Mouse (Mus musculus) CD4-positive, CD25-positive, alpha-beta regulatory T cell, adult 4 months (primary cell): ENCODE results near the gene Slain2. TPM values are rescaled to one million over a fixed set of nuclear protein-coding genes. Genes with fewer than 3 reads are reported as not detected.

Experiments used
- ATAC-seq: one replicate; pipeline ENCODE4 v1.8.0; 2017
- polyA plus RNA-seq, 2 experiments: library from polyadenylated mRNA; unstranded; fragments of 100-300 nt; shearing (Covaris generic); gene quantifications; one replicate each; pipeline ENCODE4 v1.2.1; 2017

Gene Slain2
- polyA plus RNA-seq: 10 to 100 TPM in 1 of 2 experiments, 1 to 10 TPM in 1; 9.8 to 10.8 TPM

DNA sequence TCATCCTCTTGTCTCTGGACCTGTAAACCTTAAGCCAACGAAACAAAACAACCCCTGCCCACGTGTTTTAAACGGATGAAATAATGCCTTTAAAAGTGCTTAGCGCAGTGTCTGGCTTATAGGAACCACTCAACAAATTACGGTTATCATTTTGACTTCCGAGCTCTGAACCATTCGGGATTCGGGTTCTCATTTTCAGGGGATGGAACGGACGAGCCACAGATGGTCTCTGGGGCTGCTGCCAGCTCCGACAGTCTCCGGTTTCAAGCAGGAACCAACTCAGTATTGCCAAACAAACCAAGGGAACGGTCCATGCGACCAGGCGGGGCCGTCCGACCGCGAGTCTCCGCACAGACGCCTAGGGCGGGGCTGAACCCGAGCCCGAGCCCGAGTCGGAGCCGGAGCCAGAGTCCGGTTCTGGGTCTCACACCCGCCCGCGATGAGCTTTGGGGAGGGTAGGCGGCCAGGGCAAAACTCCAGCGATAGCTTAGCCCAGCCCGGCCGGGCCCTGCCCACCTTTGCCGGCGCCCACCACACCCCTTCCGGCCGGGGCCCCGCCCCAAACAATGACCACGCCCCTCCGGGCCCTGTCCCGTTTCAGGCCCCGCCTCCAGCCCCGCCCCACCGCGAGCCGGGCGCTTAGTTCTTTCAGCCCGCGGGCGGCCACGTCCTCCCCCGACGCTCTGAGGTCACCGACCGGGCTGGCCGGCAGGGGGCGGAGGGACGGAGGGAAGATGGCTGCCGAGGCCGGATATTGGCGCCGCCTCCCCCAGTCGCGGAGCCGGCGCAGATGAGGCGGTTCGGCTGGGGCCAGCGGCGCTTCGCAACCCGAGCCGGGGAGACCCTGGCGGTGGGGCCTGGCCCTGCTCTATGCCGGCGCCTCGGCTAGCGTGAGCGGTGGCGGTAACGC lies at the start of gene Slain2:
TSS of gene Slain2 (plus strand) at position 657 of the 910 bp plus-strand sequence.
- peak; percentile 83 for ATAC-seq

DNA sequence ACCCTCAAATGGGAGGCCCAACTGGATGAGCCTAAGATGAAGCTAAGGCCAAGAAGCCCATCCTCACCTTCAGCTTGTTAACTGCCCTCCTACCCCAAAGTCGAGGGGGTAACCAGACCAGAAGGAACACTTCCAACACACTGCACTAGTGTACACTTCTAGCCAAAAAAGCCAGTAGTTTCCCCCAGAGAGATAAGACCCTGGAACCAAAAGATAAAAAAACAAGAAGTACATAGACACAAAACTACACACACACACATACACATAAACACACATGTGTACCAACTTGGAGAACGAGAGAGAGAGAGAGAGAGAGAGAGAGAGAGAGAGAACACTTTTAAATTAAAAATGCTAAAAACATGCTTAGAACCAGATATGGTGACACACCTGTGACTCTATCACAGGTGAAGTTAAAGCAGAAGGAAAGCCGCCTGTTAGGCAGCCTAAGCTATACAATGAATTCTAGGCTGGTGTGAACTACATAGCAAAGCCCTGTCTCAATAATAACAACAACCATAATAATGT lies 49.4 kb upstream of the Slain2 start:
- no peak for ATAC-seq

DNA sequence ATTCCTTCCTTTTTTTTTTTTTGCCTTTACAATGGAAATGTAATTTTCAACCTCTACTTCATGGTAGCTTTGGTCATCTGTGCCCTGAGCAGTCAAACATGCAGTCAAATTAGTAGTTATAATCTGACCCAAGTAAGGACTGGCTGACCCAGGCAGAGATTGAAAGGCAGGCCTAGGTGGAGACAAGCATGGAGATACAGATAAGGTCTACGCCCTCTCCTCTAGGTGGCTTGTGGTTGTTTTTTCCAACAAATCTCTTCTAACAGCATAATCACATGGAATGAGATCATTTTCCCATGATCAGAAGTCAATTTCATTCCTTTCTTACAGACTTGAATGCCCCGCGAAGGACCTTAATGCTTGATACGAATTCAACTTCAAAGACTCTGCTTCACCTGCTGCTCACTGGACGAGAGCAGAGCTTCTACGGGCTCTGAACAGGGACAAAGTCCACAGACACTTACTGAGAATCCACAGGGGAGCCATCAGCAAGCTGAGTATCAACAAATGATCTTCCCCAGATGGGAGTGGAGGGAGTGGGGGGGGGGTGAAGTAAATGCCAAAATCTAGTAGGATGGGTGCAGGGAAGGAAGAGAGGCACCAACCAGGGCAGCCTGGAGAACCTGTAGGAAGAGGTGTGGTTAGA lies 47.7 kb upstream of the Slain2 start:
- no peak for ATAC-seq

DNA sequence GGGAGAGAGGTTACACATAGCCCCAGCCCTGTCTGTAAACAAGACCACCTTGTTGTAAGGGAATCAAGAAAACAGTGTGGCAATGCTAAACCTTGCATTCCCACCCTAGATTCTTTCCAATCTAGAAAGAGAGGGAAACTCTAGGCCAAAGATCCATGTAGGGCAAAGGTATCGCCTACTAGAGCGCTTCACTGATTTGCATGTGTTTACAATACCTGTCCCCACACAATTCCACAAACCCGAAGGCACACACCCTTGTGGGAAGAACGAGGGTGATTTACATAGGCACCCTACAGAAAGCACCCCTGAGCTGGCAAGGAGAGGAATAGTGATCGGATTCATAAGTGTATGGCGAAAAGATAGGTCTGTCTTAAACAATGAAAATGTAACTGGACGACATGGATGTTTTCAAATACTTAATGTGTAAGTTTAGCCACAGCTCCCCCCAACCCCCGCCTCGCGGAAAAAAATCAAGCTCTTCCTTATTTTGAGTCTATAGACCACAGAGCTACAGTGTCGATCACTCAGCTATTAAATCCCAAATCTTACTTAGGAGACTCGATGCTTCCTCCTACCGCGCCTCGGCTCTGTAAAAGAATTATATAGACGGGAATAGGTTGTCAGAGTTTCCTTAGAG lies 47.0 kb upstream of the Slain2 start:
- ATAC-seq: no peak

DNA sequence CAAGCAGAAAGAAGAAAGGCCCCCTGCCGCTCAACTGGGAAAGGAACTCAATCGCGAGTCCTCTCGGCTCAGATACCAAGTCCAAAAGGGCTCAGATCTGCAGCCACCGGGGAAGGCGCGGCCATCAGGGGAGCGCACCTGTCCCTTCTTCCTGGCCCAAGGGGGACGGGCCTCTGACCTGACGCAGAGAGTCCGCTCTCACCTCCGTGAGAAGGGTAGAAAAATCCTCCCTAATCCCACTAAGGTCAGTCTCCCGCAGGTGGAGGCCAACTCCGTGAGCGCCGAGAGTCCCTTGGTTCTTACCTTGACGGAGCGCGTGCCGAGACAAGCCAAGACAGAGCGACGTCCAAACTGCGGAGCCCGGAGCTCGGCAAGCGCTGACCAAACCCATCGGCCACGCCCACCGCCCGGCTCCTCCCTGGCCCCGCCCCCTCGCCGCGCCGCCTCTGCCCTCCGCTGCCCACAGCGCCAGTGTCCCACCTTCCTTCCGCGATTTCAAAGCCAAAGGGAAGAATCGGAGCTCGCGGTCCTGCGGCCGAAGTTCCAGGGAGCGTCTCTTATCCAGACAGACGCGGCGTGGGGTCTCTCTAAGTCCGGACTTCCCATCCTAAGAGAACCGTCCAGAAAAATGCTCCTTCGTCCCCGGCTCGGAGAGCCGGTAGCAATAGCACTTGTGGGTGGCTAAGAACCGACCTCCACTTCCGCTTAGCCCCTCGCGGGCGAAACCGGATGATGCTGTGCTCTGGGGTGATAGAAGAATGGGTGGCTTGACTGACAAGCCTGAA lies 45.8 kb upstream of the Slain2 start, which contains the start of gene Tec:
TSS of gene Tec (minus strand) at position 393 of the 785 bp plus-strand sequence.
- peak; percentile 80 for ATAC-seq

DNA sequence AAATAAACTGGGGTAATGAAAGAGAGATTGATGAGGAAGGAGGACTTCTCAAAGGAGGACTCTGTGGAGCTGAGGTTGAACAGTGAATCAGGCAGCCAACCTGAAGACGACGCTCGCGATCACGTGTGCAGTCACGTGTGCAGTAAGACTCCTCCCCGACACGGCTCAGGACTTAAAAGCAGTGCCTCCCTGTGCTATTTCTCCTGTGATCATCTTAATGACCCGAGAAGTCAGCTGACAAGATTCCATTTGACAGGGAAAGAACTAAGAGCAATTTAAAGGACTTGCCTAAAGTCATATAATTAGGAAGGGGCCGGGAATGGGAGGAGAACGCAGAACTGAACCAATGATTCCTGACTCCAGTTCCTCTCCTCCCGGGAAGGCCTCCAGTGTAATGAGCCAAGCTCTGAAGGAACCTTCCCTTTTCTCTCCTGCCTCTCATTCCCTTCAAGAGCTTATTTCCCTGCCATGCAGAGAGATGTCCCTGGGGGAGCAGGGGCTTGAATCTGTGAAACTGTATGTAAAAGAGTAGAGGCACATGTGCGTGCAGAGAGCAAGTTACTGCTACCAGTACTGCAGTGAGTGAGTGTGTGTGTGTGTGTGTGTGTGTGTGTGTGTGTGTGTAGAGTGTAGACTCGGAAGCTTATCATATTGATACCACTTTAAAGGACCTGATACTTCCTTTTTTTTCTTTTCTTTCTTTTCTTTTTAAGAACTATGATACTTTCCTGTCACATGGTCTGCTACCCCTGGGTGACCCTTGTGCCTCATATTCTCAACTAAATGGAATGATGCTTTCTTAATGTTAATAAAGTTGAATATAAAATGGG lies 44.1 kb upstream of the Slain2 start:
- no peak for ATAC-seq

DNA sequence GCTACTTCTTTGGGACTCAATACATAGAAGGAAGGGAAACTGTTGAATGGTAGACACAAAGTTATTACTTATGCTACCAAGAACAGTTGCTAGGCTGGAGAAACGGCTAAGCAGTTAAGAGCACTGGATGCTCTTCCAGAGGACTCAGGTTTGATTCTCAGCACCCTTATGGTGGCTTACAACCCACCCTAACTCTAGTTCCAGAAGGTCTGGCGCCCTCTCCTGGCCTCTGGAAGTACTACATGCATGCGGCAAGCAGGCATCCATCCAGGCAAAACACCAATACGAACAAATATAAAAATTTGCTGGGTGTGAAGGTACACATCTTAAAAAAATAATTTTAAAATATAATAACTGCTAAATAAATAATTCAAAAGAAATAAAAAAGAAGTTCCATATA lies 43.0 kb upstream of the Slain2 start:
- ATAC-seq: no peak

DNA sequence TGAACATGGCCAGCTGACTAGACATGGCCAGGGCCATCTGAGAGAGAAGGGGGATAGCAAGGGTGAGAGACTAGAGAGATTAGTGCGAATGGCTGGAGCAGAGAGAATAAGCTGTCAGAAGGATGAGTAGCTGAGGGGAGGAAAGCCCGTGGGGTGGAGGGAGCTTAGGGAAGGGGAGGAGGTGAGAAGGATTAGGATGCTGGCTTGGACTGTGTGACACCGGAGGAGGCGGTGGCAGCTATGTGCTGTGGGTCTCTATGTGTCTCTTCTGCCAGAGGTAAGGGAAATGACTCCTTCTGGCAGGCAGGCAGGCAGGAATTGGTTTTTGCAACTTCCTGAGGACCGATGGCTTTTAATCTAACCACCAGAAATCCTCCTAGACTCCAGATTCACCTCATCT lies 34.4 kb upstream of the Slain2 start:
- ATAC-seq: no peak

DNA sequence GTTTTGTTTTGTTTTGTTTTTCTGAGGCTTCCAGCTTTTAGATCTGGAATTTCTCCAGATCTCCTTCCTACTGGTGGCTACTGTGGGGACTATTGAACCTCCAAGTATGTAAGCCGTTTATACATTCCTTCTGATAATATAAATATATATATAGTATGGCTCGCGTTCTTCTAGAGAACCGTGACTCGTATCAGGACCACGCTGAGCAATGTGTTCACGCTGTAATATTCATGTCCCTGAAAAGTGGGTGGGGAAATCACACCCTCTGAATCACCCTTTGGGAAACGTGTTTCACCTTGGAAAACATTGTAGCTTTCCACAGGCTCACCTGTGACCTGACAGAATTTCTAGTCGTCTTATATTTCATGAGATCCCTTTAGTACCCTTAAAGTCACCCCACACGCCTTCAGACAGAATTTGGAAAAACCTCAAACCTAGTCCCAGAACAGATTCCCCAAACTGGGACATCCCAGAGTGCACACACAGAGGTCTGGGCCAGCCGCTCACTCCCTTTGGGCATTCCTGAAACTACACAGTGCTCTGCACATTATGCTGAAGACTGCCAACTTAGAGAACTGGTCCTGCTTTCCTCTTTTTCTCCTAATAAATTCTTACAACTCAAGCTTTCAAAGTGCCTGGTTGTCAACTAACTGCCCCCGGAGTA lies 32.2 kb upstream of the Slain2 start:
- no peak for ATAC-seq

DNA sequence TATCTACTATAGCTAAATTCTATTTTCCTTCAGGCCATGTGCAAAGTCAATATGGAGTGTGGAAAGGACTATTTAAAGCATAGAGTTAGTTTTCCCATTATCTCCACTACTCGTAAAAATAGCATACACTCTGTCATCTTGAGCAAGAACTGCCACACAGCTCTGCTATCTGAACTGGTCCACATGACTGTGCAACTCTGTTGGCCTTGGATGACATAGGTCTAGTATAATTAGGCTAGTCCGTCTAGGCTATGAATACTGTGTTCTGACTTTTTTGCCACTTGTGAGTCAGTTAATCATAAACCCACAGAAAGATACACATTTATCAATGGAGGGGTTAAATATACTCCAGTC lies 31.7 kb upstream of the Slain2 start:
- no peak for ATAC-seq

DNA sequence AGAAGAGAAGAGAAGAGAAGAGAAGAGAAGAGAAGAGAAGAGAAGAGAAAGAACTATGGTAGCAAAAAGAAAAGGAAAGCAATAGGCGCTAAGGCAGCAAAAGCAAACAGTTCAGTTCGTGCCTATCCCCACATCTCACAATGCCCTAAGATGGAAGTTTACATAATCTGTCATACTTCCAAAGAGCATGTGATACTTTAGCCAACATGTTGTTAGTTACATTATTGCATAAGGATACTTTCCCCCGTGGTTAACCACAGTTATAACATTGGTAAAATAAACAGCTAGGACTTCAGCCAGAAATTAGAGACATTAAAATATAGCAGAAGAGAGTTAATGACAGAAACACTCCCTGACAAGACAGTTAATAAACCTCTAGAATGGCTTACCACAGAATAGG lies 30.4 kb upstream of the Slain2 start:
- ATAC-seq: no peak

DNA sequence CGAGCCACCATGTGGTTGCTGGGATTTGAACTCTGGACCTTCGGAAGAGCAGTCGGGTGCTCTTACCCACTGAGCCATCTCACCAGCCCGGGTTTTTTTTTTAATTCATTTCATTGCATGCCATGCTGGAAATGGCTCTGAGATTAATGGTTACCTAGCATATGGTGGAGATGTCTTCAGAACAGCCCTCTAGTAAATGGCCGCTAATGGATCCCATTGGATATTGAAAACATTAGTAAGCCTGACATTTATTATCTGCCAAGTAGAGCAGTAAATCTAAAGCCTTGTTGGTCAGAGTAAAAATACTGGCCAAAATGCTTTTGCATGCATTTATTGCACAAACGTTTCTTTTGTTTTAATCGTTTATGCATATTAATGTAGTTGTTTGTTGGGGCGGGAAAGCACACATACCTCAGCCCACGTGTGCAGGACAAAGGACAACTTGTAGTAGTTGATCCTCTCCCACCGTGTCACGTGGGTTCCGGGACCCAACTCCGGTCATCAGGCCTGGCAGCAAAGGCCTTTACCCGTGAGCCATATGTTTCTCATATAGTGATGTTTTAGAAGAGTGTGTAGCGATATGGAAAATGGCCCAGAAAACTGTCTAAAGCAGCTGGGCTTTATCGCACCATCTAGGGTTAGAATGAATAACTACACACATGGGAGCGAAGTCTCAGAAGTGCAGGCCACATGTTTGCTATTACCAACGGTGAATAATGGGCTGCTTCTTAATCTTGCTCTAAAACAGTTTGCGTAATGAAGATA lies 27.5 kb upstream of the Slain2 start:
- ATAC-seq: no peak

DNA sequence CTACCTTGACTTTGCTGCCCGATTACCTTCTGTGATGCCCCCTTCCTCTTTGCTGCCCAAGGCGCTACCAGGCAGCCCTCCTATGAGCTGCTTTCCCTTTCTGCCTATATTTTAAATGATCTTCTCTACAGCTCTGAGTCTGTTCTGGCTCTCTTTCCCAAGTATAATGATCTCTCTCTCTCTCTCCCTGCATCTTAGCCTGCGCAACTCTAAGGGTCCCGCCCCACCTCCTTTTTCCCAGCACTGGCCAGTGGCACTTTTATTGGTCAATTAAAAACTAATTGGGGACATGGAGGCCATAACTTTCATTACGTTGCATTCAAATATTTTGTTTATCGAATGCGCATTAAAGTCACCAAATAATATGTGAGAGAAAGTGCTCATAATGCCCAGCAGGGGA lies 25.8 kb upstream of the Slain2 start:
- ATAC-seq: no peak

DNA sequence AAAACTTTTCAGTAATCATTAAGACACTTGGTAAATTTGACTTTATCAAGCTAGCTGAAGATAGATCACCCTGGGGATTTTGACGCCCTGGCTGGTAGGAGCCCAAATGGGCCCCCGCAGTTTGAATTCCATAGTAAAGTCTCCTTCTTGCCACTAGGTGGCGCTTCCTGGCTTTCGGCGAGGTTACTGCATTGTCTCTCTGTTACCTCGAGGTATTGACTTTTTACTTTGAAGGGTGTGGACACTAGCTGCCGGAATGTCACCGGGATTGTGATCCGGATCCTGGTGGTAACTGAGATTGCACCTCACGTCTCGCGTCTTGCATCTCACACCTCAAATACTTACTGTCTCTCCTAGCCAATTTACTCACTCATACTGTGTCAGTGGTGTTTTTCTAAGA lies 22.6 kb upstream of the Slain2 start:
- peak; percentile 96 for ATAC-seq

DNA sequence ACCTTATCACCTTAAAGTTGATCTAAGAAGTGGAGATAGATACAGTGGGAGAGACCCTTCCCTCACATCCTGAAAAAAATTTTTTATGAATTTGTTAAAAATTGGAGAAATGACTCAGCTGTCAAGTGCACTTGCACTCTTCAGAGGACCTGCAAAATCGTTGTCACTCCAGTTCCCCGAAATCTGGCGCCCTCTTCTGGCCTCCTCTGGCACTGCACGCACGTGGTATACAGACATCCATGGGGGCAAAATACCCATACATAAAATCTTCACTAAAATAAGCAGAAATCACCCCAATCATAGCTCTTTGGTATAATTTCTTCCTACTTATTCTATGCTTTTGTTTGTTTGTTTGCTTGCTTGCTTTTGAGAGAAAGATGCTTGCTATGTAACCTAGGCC lies 20.1 kb upstream of the Slain2 start:
- ATAC-seq: no peak

DNA sequence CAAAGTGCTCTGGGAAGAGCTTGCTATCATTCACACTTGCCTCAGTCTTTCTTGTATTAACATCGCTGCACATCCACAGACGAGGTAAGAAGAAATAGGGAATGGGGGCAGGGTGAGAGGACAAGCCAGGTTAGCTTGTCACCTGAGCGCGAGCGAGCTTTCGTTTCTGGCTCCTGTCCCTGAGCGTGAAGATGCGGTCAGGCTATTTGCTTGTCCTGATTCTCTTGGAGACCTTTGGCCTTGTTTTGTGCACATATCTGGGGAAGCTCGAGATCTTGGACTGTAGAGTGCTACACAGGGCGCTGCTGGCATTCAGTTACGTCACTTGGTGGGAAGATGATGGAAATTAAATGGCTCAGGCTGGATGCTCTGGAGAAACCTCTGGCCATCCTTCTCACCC lies 18.8 kb upstream of the Slain2 start:
- no peak for ATAC-seq

DNA sequence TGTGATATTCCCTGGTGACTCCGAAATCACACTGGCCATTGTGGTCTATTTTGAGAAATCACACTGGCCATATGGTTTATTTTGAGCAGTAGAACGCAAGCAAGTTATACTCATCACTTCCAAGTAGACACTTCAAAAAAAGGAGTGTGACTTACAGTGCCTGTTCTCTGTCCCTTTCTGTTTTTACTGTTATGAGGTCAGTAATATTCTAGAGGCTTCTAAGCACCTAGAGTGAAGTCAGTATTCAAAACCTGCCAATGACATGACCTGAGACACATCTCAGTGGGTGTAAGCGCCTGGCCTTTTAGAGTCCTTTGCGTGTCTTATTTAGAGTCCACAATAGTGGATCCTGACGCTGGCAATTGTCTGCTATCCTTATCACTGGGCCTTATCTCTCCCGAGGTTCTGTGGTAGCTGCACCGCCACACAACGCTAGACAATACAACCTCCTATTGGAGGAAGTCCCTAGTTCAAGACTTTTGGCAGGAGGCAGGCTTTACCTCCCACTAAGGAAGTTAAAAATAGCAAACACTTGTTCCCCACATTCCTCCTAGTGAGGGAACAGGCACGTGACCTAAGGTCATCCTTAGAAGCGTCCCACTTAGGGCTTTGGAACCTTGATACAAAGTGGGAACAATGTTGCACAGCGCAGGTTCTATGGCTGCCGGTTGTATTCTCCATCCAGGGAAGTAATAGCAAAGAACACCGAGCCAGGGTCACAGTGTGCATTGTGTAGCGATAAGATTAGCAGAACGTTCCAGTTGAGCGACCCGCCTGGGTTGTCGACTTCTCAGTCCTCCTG lies 17.4 kb upstream of the Slain2 start:
- ATAC-seq: no peak

DNA sequence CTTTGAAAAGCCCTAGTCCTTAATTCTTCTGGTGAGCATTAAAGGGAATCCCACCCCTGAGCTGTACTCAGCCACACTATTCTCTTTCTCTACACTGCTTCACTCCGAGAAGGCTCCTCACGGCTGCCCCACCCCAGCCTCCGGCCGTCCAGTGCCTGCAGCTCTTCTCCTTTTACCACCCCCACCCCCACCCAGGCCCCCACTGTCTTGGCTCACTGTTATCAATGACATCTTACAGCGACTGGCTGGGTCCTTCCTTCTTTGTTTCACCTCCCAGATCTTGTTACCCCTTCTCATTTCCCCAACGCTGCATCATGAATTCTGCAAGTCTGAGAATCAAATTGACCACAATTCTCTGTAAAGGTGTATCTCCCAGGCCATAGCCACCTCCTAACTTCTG lies 16.1 kb upstream of the Slain2 start:
- no peak for ATAC-seq

DNA sequence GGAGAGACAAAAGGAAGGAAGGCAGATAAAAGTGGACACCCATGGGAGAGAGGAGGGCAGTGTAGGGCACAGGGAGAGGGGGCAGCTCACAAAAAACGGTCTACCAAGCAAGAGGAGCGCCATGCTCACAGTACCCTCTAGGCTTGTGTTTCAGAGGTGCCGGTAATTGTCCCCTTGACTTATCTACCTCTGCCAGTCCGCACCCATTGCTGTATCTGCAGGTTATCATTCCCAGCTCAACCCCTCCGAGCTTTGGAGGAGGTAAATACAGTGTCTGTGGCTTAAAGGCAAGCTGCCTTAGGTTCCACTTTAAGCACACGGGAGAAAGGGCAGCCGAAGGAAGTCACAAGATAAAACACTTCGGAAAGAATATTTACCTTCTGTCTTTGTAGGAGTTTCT lies 14.8 kb upstream of the Slain2 start:
- no peak for ATAC-seq
